Mouse (Mus musculus) testis, adult 2 months (tissue): ENCODE measurements around the gene Gm6217. TPM values are rescaled to one million over a fixed set of nuclear protein-coding genes. Genes with fewer than 3 reads are reported as not detected.
"Not testable (repeated sequence)": the region's sequence is repeated elsewhere in the genome, so short reads cannot be mapped to it uniquely, and the experiment has no call there.

Source experiments
- H3K27ac ChIP-seq: fragments of 200-500 bp; 2 replicates; pipeline ENCODE4 v1.5.1; 2012; ENCODE audit warnings: low read depth, low read length; ENCODE audit not compliant: control insufficient read depth, insufficient read depth
- H3K27me3 ChIP-seq: fragments of 200-500 bp; 2 replicates; pipeline ENCODE4 v1.6.1; 2012; ENCODE audit warnings: mild to moderate bottlenecking, low read length, moderate library complexity; ENCODE audit not compliant: control insufficient read depth, insufficient read depth
- H3K36me3 ChIP-seq: fragments of 200-500 bp; 2 replicates; pipeline ENCODE4 v1.6.1; 2012; ENCODE audit warnings: mild to moderate bottlenecking, low read length; ENCODE audit not compliant: control insufficient read depth, insufficient read depth
- H3K4me1 ChIP-seq: fragments of 200-500 bp; 2 replicates; pipeline ENCODE4 v1.6.1; 2012; ENCODE audit warnings: low read length; ENCODE audit not compliant: control insufficient read depth, insufficient read depth
- H3K4me3 ChIP-seq: fragments of 200-500 bp; 2 replicates; pipeline ENCODE4 v1.5.1; 2012; ENCODE audit warnings: low read depth, mild to moderate bottlenecking, low read length, moderate library complexity, mixed read lengths; ENCODE audit not compliant: control insufficient read depth
- CTCF ChIP-seq: fragments of 200-500 bp; IDR thresholded peaks from 2 replicates; pipeline ENCODE4 v1.5.1; 2012; ENCODE audit warnings: low read depth, mild to moderate bottlenecking, inconsistent platforms, low read length, moderate library complexity; ENCODE audit not compliant: control insufficient read depth, insufficient read depth, insufficient replicate concordance
- POLR2A ChIP-seq: fragments of 200-500 bp; IDR thresholded peaks from 2 replicates; pipeline ENCODE4 v1.6.1; 2012; ENCODE audit warnings: low read depth, mild to moderate bottlenecking, inconsistent platforms, low read length, moderate library complexity; ENCODE audit not compliant: control insufficient read depth
- polyA plus RNA-seq: library from polyadenylated mRNA; depleted of rRNA; stranded (reverse); fragments of >200 nt; gene quantifications from 2 replicates; pipeline ENCODE4 v1.2.3, GENCODE M21; 2012; rRNA removed

Gm6217 gene
- polyA plus RNA-seq, 1 experiment, result not detected

DNA sequence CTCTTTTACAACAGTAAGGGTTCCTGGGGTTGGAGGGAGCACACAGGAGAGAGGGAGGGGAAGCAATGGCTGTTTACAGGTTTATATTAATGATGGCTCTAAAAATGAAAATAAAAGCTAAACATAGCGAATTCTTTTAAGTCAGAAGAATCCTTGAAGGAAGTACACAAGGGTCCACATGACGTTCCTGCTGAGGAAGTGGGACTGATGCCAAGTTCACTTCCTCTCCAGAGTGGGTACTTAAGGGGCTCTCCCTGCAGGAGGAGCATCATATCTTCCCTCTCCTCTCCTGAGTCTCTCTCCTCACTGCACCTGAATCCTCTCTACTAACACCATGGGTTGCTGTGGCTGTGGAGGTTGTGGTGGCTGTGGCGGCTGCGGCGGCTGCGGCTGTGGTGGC is 6.5 kb downstream of the Gm6217 start, which contains the start of gene A030014E15Rik:
A030014E15Rik (plus strand) TSS at position 268 of the 400 bp plus-strand sequence.
- Histone ChIP-seq H3K36me3 (no peaks in the 10 kb centered on the region), H3K27me3 (no peaks in the 10 kb centered on the region), H3K27ac (no peak within 1 kb of the TSS), H3K4me3 (no peak within 1 kb of the TSS), H3K4me1 (no peaks in the 10 kb centered on the region)
- TF ChIP-seq CTCF (no peak), POLR2A (no peak)

- H3K4me3 ChIP-seq, H3K27ac ChIP-seq, H3K27me3 ChIP-seq, H3K36me3 ChIP-seq, H3K4me1 ChIP-seq: not testable (repeated sequence)
Observed at GRCm38 (mm10) chr1:82913434-82913833, 17.8 kb downstream of the Gm6217 start.

GRCm38 (mm10) chr1:82913025-82913424 is 18.2 kb downstream of the Gm6217 start, which contains the start of gene A030005L19Rik:
Gene A030005L19Rik (plus strand): TSS chr1:82913325.
- H3K4me3 ChIP-seq, result no peak within 1 kb of the TSS
- H3K4me1 ChIP-seq, result no peaks in the 10 kb centered on the region
- H3K27me3 ChIP-seq, result no peaks in the 10 kb centered on the region
- H3K36me3 ChIP-seq, result no peaks in the 10 kb centered on the region
- TF ChIP-seq CTCF (no peak), POLR2A (no peak)
- H3K27ac ChIP-seq, result no peak within 1 kb of the TSS

GRCm38 (mm10) chr1:82905886-82906285 is 25.3 kb downstream of the Gm6217 start:
- Histone ChIP-seq H3K4me1 (no peaks in the 10 kb centered on the region), H3K27me3 (no peaks in the 10 kb centered on the region), H3K4me3 (no peak overlapping the region), H3K27ac (no peak overlapping the region), H3K36me3 (no peaks in the 10 kb centered on the region; the same call in 1 of the 2 replicates)
- TF ChIP-seq POLR2A, result no peak
- no peak for TF ChIP-seq CTCF

DNA sequence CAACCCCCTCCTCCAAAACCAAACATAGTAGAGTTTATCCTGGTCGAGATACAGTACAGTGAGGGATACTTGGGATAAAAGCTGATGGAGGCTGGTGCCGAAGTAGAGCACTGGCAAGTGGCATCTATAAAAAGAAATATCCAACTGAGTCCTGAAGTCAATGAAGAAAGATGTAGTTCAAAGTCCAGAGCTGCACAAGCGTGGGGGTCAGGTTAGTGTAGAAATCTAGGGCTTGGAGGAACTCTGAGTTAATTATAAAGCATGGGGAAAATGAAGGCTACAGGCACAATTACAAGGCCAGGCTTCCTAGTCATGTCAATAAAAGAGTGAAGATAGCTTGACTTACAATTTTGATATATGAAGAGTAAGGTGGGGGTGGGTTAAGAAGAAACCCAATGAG is 30.0 kb downstream of the Gm6217 start:
- no peak overlapping the region for H3K4me3 ChIP-seq
- H3K27me3 ChIP-seq, result no peaks in the 10 kb centered on the region
- no peak for TF ChIP-seq POLR2A
- no peak for TF ChIP-seq CTCF
- H3K4me1 ChIP-seq, result no peaks in the 10 kb centered on the region
- no peaks in the 10 kb centered on the region; the same call in 1 of the 2 replicates for H3K36me3 ChIP-seq
- H3K27ac ChIP-seq, result no peak overlapping the region

GRCm38 (mm10) chr1:82900567-82900966 is 30.6 kb downstream of the Gm6217 start:
- Histone ChIP-seq H3K27ac (no peak overlapping the region), H3K4me3 (no peak overlapping the region), H3K4me1 (no peaks in the 10 kb centered on the region), H3K36me3 (no peaks in the 10 kb centered on the region; the same call in 1 of the 2 replicates), H3K27me3 (no peaks in the 10 kb centered on the region)
- TF ChIP-seq CTCF, result no peak

DNA sequence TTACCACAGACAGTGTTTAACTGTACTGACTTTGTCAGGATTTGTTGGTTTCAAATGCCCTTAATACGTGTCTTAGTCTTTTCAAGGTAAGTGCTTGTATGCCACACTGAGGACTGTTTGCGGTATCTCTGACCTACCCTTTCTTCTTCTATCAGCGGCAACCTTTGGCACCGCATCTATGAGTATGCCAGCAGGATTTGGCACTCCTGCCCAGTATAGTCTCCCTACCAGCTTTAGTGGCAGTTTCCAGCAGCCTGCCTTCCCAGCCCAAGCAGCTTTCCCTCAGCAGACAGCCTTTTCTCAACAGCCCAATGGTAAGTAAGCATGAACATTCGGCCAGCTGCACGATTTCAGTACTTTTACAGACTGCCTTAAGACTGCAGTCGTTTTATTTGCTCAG is 37.9 kb downstream of the Gm6217 start:
- Histone ChIP-seq H3K4me3 (no peak overlapping the region), H3K36me3 (no peaks in the 10 kb centered on the region), H3K27me3 (no peaks in the 10 kb centered on the region), H3K27ac (no peak overlapping the region), H3K4me1 (no peaks in the 10 kb centered on the region)
- TF ChIP-seq POLR2A (no peak), CTCF (no peak)

Other genes with a start within 250 kb of the Gm6217 start
- gene Mff, start 206.5 kb downstream of the Gm6217 start, polyA plus RNA-seq, result 167 and 199 TPM in 2 replicates
- gene Tm4sf20, start 162.9 kb downstream of the Gm6217 start, polyA plus RNA-seq, result not detected in 2 replicates
- gene Gm47791, start 160.2 kb downstream of the Gm6217 start, polyA plus RNA-seq, result not detected in 2 replicates
- gene Agfg1, start 91.9 kb downstream of the Gm6217 start, polyA plus RNA-seq, result 145 and 150 TPM in 2 replicates
- 0.54 and 0.93 TPM in 2 replicates for gene A030005L19Rik, start 18.1 kb downstream of the Gm6217 start, polyA plus RNA-seq
- 0.14 TPM in 1 of 2 replicates, not detected in the other for gene A030014E15Rik, start 6.5 kb downstream of the Gm6217 start, polyA plus RNA-seq
- not detected in 2 replicates for gene A030003K21Rik, start 12.0 kb upstream of the Gm6217 start, polyA plus RNA-seq
- gene Gm7544, start 24.6 kb upstream of the Gm6217 start, polyA plus RNA-seq, result not detected in 2 replicates
- not detected in 2 replicates for gene Gm47955, start 28.9 kb upstream of the Gm6217 start, polyA plus RNA-seq
- not detected in 2 replicates for gene Gm47959, start 69.1 kb upstream of the Gm6217 start, polyA plus RNA-seq
- gene Slc19a3, start 107.0 kb upstream of the Gm6217 start, polyA plus RNA-seq, result 0.10 and 0.17 TPM in 2 replicates
- not detected in 2 replicates for gene Krtap28-10, start 111.1 kb upstream of the Gm6217 start, polyA plus RNA-seq
- gene Gm47969, start 113.5 kb upstream of the Gm6217 start, polyA plus RNA-seq, result not detected in 2 replicates
- not detected in 2 replicates for gene A030005K14Rik, start 128.0 kb upstream of the Gm6217 start, polyA plus RNA-seq
- gene Krtap28-13, start 129.5 kb upstream of the Gm6217 start, polyA plus RNA-seq, result not detected in 2 replicates
- not detected in 2 replicates for gene Ccl20, start 185.4 kb upstream of the Gm6217 start, polyA plus RNA-seq
- 27.6 and 33.8 TPM in 2 replicates for gene Daw1, start 228.4 kb upstream of the Gm6217 start, polyA plus RNA-seq